7 mouse cellular contexts compared by ENCODE assay signal in the genomic region with DNA sequence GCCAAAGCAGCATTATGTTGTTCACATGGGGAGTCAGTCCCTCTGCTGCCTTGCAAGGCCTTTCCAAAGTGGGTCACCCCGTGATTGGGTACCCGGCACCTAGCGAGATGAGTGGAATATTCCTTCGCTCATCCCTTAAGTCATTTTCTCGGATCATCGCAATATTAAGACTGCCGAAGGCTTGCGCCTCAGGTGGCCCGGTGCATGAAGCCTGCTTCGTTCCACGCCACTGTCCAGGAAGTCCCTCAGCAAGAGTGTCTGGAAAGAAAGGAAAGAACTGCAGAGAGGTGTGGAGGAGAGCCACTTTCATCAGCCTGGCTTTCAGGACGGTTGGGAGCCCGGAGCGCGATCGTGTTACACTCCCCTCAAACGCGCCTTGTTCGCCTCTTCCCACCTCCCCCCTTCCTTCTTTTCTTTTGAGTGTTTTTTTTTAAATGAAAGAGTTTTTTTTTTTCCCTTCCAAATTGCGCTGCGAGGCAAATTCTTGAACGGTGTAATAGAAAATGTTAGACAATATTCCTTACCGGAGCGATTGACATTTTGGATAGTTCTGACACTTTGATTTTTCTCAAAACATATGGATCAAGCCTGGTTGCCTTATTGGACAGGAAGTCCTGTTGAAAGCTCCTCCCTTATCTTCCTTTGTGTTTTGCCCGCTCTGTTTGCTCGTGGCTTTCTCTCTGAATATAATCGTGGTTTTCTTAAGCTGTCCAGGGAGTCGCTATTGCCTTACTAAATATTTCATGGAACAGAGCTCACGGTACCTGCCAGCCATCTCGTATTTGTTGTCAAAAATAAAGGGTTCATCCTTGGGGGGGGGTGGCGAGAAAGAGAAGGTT.
DNase-seq lines count a peak whose midpoint lies in the region; ATAC-seq and TF ChIP-seq lines count a peak whose summit lies in the region.

No protein-coding gene starts in this region.

- peak overlapping the region; percentile 12 for H3K4me3 ChIP-seq in forebrain, embryonic 11.5 days (ENCODE audit: low read depth, low read length)
- peak overlapping the region; percentile 25 for H3K4me3 ChIP-seq in limb, embryonic 12.5 days (replicated peaks)
- H3K4me3 ChIP-seq in neural tube, embryonic 15.5 days (replicated peaks): peak overlapping the region; percentile 30

- H3K36me3 ChIP-seq in forebrain, embryonic 11.5 days (ENCODE audit: control insufficient read depth, insufficient read depth, low read length): no peaks in the 10 kb centered on the region
- no peaks in the 10 kb centered on the region for H3K36me3 ChIP-seq in limb, embryonic 12.5 days
- H3K36me3 ChIP-seq in neural tube, embryonic 15.5 days: no peaks in the 10 kb centered on the region

- H3K27ac ChIP-seq in forebrain, embryonic 11.5 days (ENCODE audit: low read depth, low read length): no peak overlapping the region
- H3K27ac ChIP-seq in limb, embryonic 12.5 days: no peak overlapping the region
- no peak overlapping the region for H3K27ac ChIP-seq in neural tube, embryonic 15.5 days (replicated peaks)

- peak; percentile 39 for DNase-seq in Muller cell, postnatal 12 days (ENCODE audit: inconsistent ontology term)
- DNase-seq in brain, embryonic 14.5 days (ENCODE audit: low read depth): peak; percentile 79
- DNase-seq in forebrain, embryonic 11.5 days (ENCODE audit: low spot score): peak; percentile 66
- no peak for DNase-seq in left cerebral cortex, adult 11 months (ENCODE audit: low spot score)
- DNase-seq in layer of hippocampus, adult 18-20 months (ENCODE audit: low spot score in 2 of 2): no peak

- peaks cover under 1% of the 10 kb centered on the region; the same call in 1 of the 2 replicates for H3K9me3 ChIP-seq in forebrain, embryonic 11.5 days (ENCODE audit: control insufficient read depth, low read length)
- H3K9me3 ChIP-seq in limb, embryonic 12.5 days: peaks cover under 1% of the 10 kb centered on the region; the same call in 1 of the 2 replicates
- no peaks in the 10 kb centered on the region for H3K9me3 ChIP-seq in neural tube, embryonic 15.5 days (replicated peaks)

- ATAC-seq in forebrain, embryonic 11.5 days (replicated peaks; ENCODE audit: low FRiP score): peak; percentile 39; the same call in 1 of the 2 replicates
- 0 out of 2 replicates have a peak, but pooled peaks have one; percentile 44 for ATAC-seq in limb, embryonic 12.5 days (ENCODE audit: insufficient number of reproducible peaks, insufficient read depth, low FRiP score, low TSS enrichment, low read depth)
- ATAC-seq in neural tube, embryonic 15.5 days (ENCODE audit: low FRiP score): no peak

- peak overlapping the region; percentile 50 for H3K9ac ChIP-seq in forebrain, embryonic 11.5 days (ENCODE audit: low read length)
- H3K9ac ChIP-seq in limb, embryonic 12.5 days (replicated peaks): no peak overlapping the region
- H3K9ac ChIP-seq in neural tube, embryonic 15.5 days (replicated peaks): no peak overlapping the region

- H3K4me2 ChIP-seq in forebrain, embryonic 11.5 days (ENCODE audit: low read depth, low read length, severe bottlenecking): peak overlapping the region; percentile 53
- peak overlapping the region; percentile 52 for H3K4me2 ChIP-seq in limb, embryonic 12.5 days
- peak overlapping the region; percentile 59 for H3K4me2 ChIP-seq in neural tube, embryonic 15.5 days

- 4% methylated on average over 31 of the region's 31 CpGs for WGBS in forebrain, embryonic 11.5 days
- WGBS in limb, embryonic 12.5 days: 2% methylated on average over 31 of the region's 31 CpGs
- WGBS in neural tube, embryonic 15.5 days: 5% methylated on average over 31 of the region's 31 CpGs

- no peak for TF ChIP-seq POLR2A in brain, embryonic 14.5 days (IDR thresholded peaks at IDR 0.05; ENCODE audit: borderline replicate concordance, extremely low read depth, insufficient read depth, insufficient read length, poor library complexity, severe bottlenecking)

- H3K27me3 ChIP-seq in forebrain, embryonic 11.5 days (ENCODE audit: control insufficient read depth, insufficient read depth, low read length): peaks cover 23% of the 10 kb centered on the region
- peaks cover 98% of the 10 kb centered on the region for H3K27me3 ChIP-seq in limb, embryonic 12.5 days
- H3K27me3 ChIP-seq in neural tube, embryonic 15.5 days (replicated peaks): peaks cover 30% of the 10 kb centered on the region

- TF ChIP-seq CTCF in brain, embryonic 14.5 days (IDR thresholded peaks at IDR 0.05; ENCODE audit: borderline replicate concordance, extremely low read depth, insufficient read depth, insufficient read length): no peak

- H3K4me1 ChIP-seq in forebrain, embryonic 11.5 days (replicated peaks; ENCODE audit: control insufficient read depth, insufficient read depth, low read length): peaks cover 16% of the 10 kb centered on the region
- peaks cover 34% of the 10 kb centered on the region for H3K4me1 ChIP-seq in limb, embryonic 12.5 days (replicated peaks)
- peaks cover 50% of the 10 kb centered on the region for H3K4me1 ChIP-seq in neural tube, embryonic 15.5 days

Comparison
In these comparisons a context has a peak if more than half of its experiments do, and no peak if none do; other contexts are left out.
1. DNase-seq: peak in Muller cell, postnatal 12 days (single experiment), brain, embryonic 14.5 days (single experiment) and forebrain, embryonic 11.5 days (single experiment); none in left cerebral cortex, adult 11 months (single experiment) and layer of hippocampus, adult 18-20 months (0 of 2).
2. Peak in every context shown above with its lines, with median percentiles within 50 percentile points of each other: H3K4me2 ChIP-seq and H3K4me3 ChIP-seq.